Mouse (Mus musculus): ENCODE measurements around the gene Xpr1. TPM values are rescaled to one million over a fixed set of nuclear protein-coding genes. Genes with fewer than 3 reads are reported as not detected.
"Not testable (repeated sequence)": the region's sequence is repeated elsewhere in the genome, so short reads cannot be mapped to it uniquely, and the experiment has no call there.

The Xpr1 gene
- polyA plus RNA-seq, 1 experiment from 2014 or later = 8.7 TPM

DNA sequence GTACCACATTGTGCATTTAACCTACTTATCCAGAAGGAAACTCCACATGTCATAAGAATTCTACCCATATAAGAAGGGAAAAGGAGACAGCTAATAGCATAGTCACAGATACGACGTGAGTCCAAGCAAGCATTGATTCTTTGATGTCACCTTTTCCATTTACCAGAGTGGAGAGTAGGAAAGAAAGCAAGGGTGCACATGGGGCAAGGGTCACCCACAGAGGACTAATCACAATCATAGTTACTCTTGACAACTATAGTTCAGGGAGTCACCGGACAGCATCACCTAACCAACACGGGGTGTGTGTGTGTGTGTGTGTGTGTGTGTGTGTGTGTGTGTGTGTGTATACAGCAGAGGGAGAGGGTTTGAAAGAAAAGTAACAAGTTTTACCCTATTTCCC is 141.4 kb downstream of the Xpr1 start:
- H3K27ac ChIP-seq = no peak overlapping the region
- H3K9me3 ChIP-seq = no peaks in the 10 kb centered on the region
- WGBS = 74% methylated on average over 4 of the region's 4 CpGs
- no peak overlapping the region for H3K9ac ChIP-seq
- no peaks in the 10 kb centered on the region for H3K36me3 ChIP-seq
- H3K4me1 ChIP-seq = no peaks in the 10 kb centered on the region
- no peak for ATAC-seq (ENCODE audit: borderline replicate concordance, extremely low read depth, low FRiP score, low TSS enrichment)
- no peak overlapping the region for H3K4me3 ChIP-seq
- no peak overlapping the region for H3K4me2 ChIP-seq
- no peaks in the 10 kb centered on the region for H3K27me3 ChIP-seq

GRCm38 (mm10) chr1:155274976-155275375 is 142.2 kb downstream of the Xpr1 start:
- no peak overlapping the region for H3K4me3 ChIP-seq
- no peak overlapping the region for H3K27ac ChIP-seq
- no peak overlapping the region for H3K9ac ChIP-seq
- H3K9me3 ChIP-seq = no peaks in the 10 kb centered on the region
- WGBS = 69% methylated on average over 3 of the region's 3 CpGs
- H3K4me1 ChIP-seq = no peaks in the 10 kb centered on the region
- H3K36me3 ChIP-seq = no peaks in the 10 kb centered on the region
- H3K27me3 ChIP-seq = no peaks in the 10 kb centered on the region
- no peak overlapping the region for H3K4me2 ChIP-seq
- ATAC-seq (ENCODE audit: borderline replicate concordance, extremely low read depth, low FRiP score, low TSS enrichment) = no peak

DNA sequence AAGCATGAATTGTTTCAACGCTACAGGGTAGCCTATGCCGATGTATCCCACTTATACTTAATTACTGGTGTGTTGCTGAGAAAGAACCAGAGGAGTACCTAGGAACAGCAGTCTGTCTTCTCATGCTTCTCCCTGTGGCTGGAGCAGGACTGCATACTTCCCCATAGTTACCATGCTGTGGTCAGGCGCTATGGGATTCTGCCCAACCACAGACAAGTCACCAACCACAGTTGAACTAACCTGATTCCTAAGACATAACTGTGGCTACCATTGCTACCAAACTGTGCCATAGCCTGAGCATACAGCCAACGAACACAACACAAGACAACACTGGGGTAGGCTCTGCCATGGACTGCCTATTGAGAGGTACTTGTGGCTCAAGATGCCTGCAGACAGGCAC is 144.3 kb downstream of the Xpr1 start:
- no peak for ATAC-seq (ENCODE audit: borderline replicate concordance, extremely low read depth, low FRiP score, low TSS enrichment)
- Histone ChIP-seq H3K4me2 (no peak overlapping the region), H3K36me3 (no peaks in the 10 kb centered on the region), H3K27ac (no peak overlapping the region), H3K27me3 (no peaks in the 10 kb centered on the region), H3K4me3 (no peak overlapping the region), H3K9me3 (no peaks in the 10 kb centered on the region), H3K4me1 (no peaks in the 10 kb centered on the region), H3K9ac (no peak overlapping the region)
- 93% methylated on average over 4 of the region's 4 CpGs for WGBS

DNA sequence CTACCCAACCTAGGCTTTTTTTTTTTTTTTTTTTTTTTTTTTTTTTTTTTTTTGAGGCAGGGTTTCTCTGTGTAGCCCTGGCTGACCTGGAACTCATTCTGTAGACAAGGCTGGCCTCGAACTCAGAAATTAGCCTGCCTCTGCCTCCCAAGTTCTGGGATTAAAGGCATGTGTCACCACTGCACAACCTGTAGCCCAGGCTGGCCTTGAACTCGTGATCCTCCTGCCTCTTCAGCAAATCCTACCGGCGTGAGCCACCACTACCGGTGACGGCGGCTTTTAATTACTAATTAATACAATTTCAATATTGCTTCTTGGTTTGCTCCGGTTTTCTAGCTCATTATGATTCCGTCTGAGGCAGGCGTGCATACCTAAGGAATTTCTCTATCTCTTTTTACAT is 154.7 kb downstream of the Xpr1 start:
- WGBS = 91% methylated on average over 10 of the region's 10 CpGs
- not testable (repeated sequence) for ATAC-seq (ENCODE audit: borderline replicate concordance, extremely low read depth, low FRiP score, low TSS enrichment)

GRCm38 (mm10) chr1:155254309-155254708 is 162.9 kb downstream of the Xpr1 start:
- no peaks in the 10 kb centered on the region for H3K9me3 ChIP-seq
- no peak for ATAC-seq (ENCODE audit: borderline replicate concordance, extremely low read depth, low FRiP score, low TSS enrichment)
- no peaks in the 10 kb centered on the region for H3K36me3 ChIP-seq
- H3K9ac ChIP-seq = no peak overlapping the region
- no peaks in the 10 kb centered on the region for H3K4me1 ChIP-seq
- no peaks in the 10 kb centered on the region for H3K27me3 ChIP-seq
- no peak overlapping the region for H3K4me2 ChIP-seq
- no peak overlapping the region for H3K4me3 ChIP-seq
- WGBS = 86% methylated on average over 8 of the region's 8 CpGs
- H3K27ac ChIP-seq = no peak overlapping the region

More for the DNA sequence above, 154.7 kb downstream of the Xpr1 start:
- not testable (repeated sequence) for H3K27ac ChIP-seq, H3K4me3 ChIP-seq, H3K4me1 ChIP-seq, H3K27me3 ChIP-seq, H3K36me3 ChIP-seq, H3K9ac ChIP-seq, H3K9me3 ChIP-seq, H3K4me2 ChIP-seq

- no peak overlapping the region for H3K9ac ChIP-seq
- H3K27me3 ChIP-seq = peaks cover 2% of the 10 kb centered on the region; the same call in 1 of the 2 replicates
- H3K36me3 ChIP-seq = no peaks in the 10 kb centered on the region
- H3K4me3 ChIP-seq = no peak overlapping the region
- no peak overlapping the region for H3K4me2 ChIP-seq
- H3K9me3 ChIP-seq = no peaks in the 10 kb centered on the region
- 65% methylated on average over 12 of the region's 12 CpGs for WGBS
- no peak overlapping the region for H3K27ac ChIP-seq
- no peaks in the 10 kb centered on the region for H3K4me1 ChIP-seq
- ATAC-seq (ENCODE audit: borderline replicate concordance, extremely low read depth, low FRiP score, low TSS enrichment) = no peak
Measured at GRCm38 (mm10) chr1:155253126-155253525, 164.1 kb downstream of the Xpr1 start.

- Histone ChIP-seq H3K9me3 (no peaks in the 10 kb centered on the region), H3K27me3 (peaks cover 6% of the 10 kb centered on the region; the same call in 1 of the 2 replicates), H3K4me3 (no peak overlapping the region), H3K4me2 (no peak overlapping the region), H3K27ac (no peak overlapping the region), H3K9ac (no peak overlapping the region), H3K4me1 (no peaks in the 10 kb centered on the region), H3K36me3 (no peaks in the 10 kb centered on the region)
- WGBS = 36% methylated on average over 6 of the region's 6 CpGs
- ATAC-seq (ENCODE audit: borderline replicate concordance, extremely low read depth, low FRiP score, low TSS enrichment) = no peak
Measured at GRCm38 (mm10) chr1:155252631-155253121, 164.5 kb downstream of the Xpr1 start.

GRCm38 (mm10) chr1:155251596-155251995 is 165.6 kb downstream of the Xpr1 start:
- Histone ChIP-seq H3K36me3 (no peaks in the 10 kb centered on the region), H3K4me2 (no peak overlapping the region), H3K4me3 (no peak overlapping the region), H3K9me3 (no peaks in the 10 kb centered on the region), H3K27me3 (peaks cover 12% of the 10 kb centered on the region; the same call in 1 of the 2 replicates), H3K27ac (no peak overlapping the region), H3K9ac (no peak overlapping the region), H3K4me1 (no peaks in the 10 kb centered on the region)
- WGBS = 69% methylated on average over 5 of the region's 5 CpGs
- no peak for ATAC-seq (ENCODE audit: borderline replicate concordance, extremely low read depth, low FRiP score, low TSS enrichment)

- ATAC-seq (ENCODE audit: borderline replicate concordance, extremely low read depth, low FRiP score, low TSS enrichment) = no peak
- Histone ChIP-seq H3K9ac (no peak overlapping the region), H3K4me2 (no peak overlapping the region), H3K27me3 (peaks cover 12% of the 10 kb centered on the region; the same call in 1 of the 2 replicates), H3K27ac (no peak overlapping the region), H3K9me3 (no peaks in the 10 kb centered on the region), H3K4me1 (no peaks in the 10 kb centered on the region), H3K4me3 (no peak overlapping the region), H3K36me3 (no peaks in the 10 kb centered on the region)
- 41% methylated on average over 4 of the region's 4 CpGs for WGBS
Measured at GRCm38 (mm10) chr1:155250531-155251135, 166.6 kb downstream of the Xpr1 start.

DNA sequence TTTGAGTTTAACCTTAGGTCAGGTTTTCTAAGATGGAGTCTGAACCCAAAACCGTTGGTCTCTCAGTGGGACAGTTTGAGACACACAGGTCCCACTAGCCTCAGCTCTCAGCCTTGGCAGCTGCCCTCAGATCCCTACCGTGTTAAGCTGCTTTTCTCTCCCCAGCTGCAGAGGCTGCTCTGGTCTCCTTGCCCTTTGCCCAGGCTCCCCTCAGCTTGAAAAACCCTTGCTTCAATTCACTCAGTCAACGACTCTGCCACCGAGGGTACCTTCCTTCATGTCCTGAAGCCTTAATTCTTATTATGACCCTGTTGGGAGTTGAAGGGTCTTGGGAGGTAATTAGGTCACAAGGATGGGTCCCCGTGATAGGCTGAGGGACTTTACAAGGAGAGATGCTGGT is 167.3 kb downstream of the Xpr1 start:
- H3K27ac ChIP-seq = no peak overlapping the region
- H3K4me1 ChIP-seq = no peaks in the 10 kb centered on the region
- no peaks in the 10 kb centered on the region for H3K9me3 ChIP-seq
- ATAC-seq (ENCODE audit: borderline replicate concordance, extremely low read depth, low FRiP score, low TSS enrichment) = no peak
- H3K4me3 ChIP-seq = no peak overlapping the region
- no peaks in the 10 kb centered on the region for H3K36me3 ChIP-seq
- H3K27me3 ChIP-seq = peaks cover 15% of the 10 kb centered on the region; the same call in 1 of the 2 replicates
- WGBS = 50% methylated on average over 5 of the region's 5 CpGs
- no peak overlapping the region for H3K9ac ChIP-seq
- H3K4me2 ChIP-seq = no peak overlapping the region

DNA sequence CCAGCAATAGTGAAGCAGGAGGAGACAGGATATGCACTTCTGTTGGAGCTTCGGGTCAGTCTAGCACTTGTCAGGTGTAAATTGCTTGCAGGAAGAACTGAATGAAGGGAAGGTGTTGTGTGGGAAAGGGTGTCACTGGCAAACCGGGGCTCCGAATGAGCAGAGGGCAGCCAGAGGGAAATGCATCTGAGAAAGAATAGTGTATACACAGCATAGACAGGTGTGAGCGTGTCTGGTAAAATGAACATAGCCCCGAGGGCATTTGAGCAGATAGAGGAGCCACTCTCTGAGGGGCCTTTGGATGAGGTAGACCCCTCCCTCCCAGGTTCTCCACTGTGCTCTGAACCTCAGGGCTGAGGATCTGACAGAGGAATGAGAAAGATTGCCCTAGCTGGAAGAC is 169.2 kb downstream of the Xpr1 start:
- Histone ChIP-seq H3K27me3 (peaks cover 30% of the 10 kb centered on the region), H3K36me3 (no peaks in the 10 kb centered on the region), H3K4me2 (no peak overlapping the region), H3K27ac (no peak overlapping the region), H3K4me1 (peaks cover 10% of the 10 kb centered on the region; the same call in 1 of the 2 replicates), H3K9ac (no peak overlapping the region), H3K9me3 (no peaks in the 10 kb centered on the region), H3K4me3 (no peak overlapping the region)
- WGBS = 30% methylated on average over 5 of the region's 5 CpGs
- ATAC-seq (ENCODE audit: borderline replicate concordance, extremely low read depth, low FRiP score, low TSS enrichment) = no peak

DNA sequence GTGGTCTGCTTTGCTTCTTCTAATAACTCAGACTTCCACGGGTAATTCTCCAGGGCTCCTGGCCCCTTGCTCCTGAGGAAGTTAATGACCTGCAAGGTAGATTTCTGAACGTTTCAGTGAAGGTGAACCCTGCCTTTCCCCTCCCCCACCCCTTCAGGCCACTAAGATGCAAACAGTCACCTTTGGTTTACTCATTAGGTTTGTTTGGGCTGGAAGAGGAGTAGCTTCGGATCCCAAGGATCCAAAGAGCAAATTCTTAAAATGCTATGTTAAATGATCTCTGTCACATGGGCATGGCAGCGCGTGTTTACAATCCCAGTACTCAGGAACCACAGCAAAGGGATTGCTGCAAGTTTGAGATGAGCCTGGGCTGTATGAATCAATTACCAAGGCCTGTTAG is 169.8 kb downstream of the Xpr1 start:
- ATAC-seq (ENCODE audit: borderline replicate concordance, extremely low read depth, low FRiP score, low TSS enrichment) = no peak
- whole genome bisulfite sequencing = 24% methylated on average over 5 of the region's 5 CpGs
- H3K27me3 ChIP-seq = peaks cover 30% of the 10 kb centered on the region
- peaks cover 10% of the 10 kb centered on the region; the same call in 1 of the 2 replicates for H3K4me1 ChIP-seq
- no peak overlapping the region for H3K9ac ChIP-seq
- H3K27ac ChIP-seq = no peak overlapping the region
- no peaks in the 10 kb centered on the region for H3K36me3 ChIP-seq
- no peak overlapping the region for H3K4me3 ChIP-seq
- no peaks in the 10 kb centered on the region for H3K9me3 ChIP-seq
- no peak overlapping the region for H3K4me2 ChIP-seq

Data from lung, embryonic 15.5 days (tissue).